Mouse (Mus musculus): ENCODE measurements around the gene Spag7. TPM values are rescaled to one million over a fixed set of nuclear protein-coding genes. Genes with fewer than 3 reads are reported as not detected.

Spag7 gene
- polyA plus RNA-seq (2015; fragmentation: Nextera tagmentation; extraction: Ambion mirVana): 175 and 206 TPM in 2 replicates

- Histone ChIP-seq H3K27ac (replicated peaks) (peak within 1 kb of the TSS; percentile 98), H3K9me3 (no peaks in the 10 kb centered on the region), H3K4me3 (peak within 1 kb of the TSS; percentile 75), H3K4me2 (peak within 1 kb of the TSS; percentile 91), H3K27me3 (replicated peaks) (no peaks in the 10 kb centered on the region), H3K9ac (peak within 1 kb of the TSS; percentile 93), H3K4me1 (peaks cover 49% of the 10 kb centered on the region), H3K36me3 (peaks cover 62% of the 10 kb centered on the region)
- under 1% methylated on average over 44 of the region's 44 CpGs for WGBS
- peak; percentile 91 for ATAC-seq (ENCODE audit: extremely low read depth, insufficient number of reproducible peaks, low FRiP score, low TSS enrichment)
Observed at GRCm38 (mm10) chr11:70668771-70669505, at the start of gene Spag7. Gene Spag7 (minus strand): TSS chr11:70669416.

- Histone ChIP-seq H3K4me2 (no peak overlapping the region), H3K9ac (no peak overlapping the region), H3K4me3 (no peak overlapping the region), H3K27me3 (replicated peaks) (no peaks in the 10 kb centered on the region), H3K4me1 (no peaks in the 10 kb centered on the region), H3K9me3 (no peaks in the 10 kb centered on the region), H3K27ac (replicated peaks) (no peak overlapping the region), H3K36me3 (peaks cover 92% of the 10 kb centered on the region)
- 81% methylated on average over 5 of the region's 5 CpGs for WGBS
- no peak for ATAC-seq (ENCODE audit: extremely low read depth, insufficient number of reproducible peaks, low FRiP score, low TSS enrichment)
Observed at GRCm38 (mm10) chr11:70718481-70718880, 49.3 kb upstream of the Spag7 start.

DNA sequence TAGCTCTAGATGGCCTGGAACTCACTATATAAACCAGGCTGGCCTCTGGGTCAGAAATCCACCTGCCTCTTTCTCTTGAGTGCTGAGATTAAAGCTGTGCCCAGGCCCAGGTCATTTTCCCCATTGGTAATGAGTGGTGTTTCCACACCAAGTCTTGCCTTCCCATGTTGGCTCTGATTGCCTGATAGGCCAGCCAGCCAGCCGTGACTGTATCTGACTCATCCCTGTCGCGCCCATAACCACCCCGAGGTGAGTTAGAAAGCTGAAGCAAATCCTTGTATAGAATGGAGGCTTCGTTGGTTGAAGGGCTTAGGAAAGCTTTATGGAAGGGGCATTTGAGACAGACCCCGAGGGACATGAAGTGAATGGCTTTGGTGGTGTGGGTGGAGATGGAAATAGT, 46.6 kb upstream of the Spag7 start:
- Histone ChIP-seq H3K27me3 (replicated peaks) (no peaks in the 10 kb centered on the region), H3K4me1 (peaks cover 6% of the 10 kb centered on the region; the same call in 1 of the 2 replicates), H3K9ac (no peak overlapping the region), H3K36me3 (peaks cover 91% of the 10 kb centered on the region), H3K9me3 (no peaks in the 10 kb centered on the region), H3K4me2 (no peak overlapping the region), H3K4me3 (no peak overlapping the region), H3K27ac (replicated peaks) (no peak overlapping the region)
- WGBS: 81% methylated on average over 6 of the region's 6 CpGs
- no peak for ATAC-seq (ENCODE audit: extremely low read depth, insufficient number of reproducible peaks, low FRiP score, low TSS enrichment)

GRCm38 (mm10) chr11:70713222-70713621, 44.0 kb upstream of the Spag7 start:
- no peak for ATAC-seq (ENCODE audit: extremely low read depth, insufficient number of reproducible peaks, low FRiP score, low TSS enrichment)
- Histone ChIP-seq H3K27ac (replicated peaks) (no peak overlapping the region), H3K9me3 (no peaks in the 10 kb centered on the region), H3K36me3 (peaks cover 91% of the 10 kb centered on the region), H3K9ac (no peak overlapping the region), H3K4me2 (no peak overlapping the region), H3K4me3 (no peak overlapping the region), H3K4me1 (peaks cover 6% of the 10 kb centered on the region; the same call in 1 of the 2 replicates), H3K27me3 (replicated peaks) (no peaks in the 10 kb centered on the region)
- WGBS: 80% methylated on average over 6 of the region's 6 CpGs

- Histone ChIP-seq H3K36me3 (peaks cover 91% of the 10 kb centered on the region), H3K9ac (no peak overlapping the region), H3K27me3 (replicated peaks) (no peaks in the 10 kb centered on the region), H3K4me2 (no peak overlapping the region), H3K27ac (replicated peaks) (no peak overlapping the region), H3K9me3 (no peaks in the 10 kb centered on the region), H3K4me1 (peaks cover 6% of the 10 kb centered on the region; the same call in 1 of the 2 replicates), H3K4me3 (no peak overlapping the region)
- no peak for ATAC-seq (ENCODE audit: extremely low read depth, insufficient number of reproducible peaks, low FRiP score, low TSS enrichment)
- WGBS: 92% methylated on average over 10 of the region's 10 CpGs
Observed at GRCm38 (mm10) chr11:70711026-70711425, 41.8 kb upstream of the Spag7 start.

DNA sequence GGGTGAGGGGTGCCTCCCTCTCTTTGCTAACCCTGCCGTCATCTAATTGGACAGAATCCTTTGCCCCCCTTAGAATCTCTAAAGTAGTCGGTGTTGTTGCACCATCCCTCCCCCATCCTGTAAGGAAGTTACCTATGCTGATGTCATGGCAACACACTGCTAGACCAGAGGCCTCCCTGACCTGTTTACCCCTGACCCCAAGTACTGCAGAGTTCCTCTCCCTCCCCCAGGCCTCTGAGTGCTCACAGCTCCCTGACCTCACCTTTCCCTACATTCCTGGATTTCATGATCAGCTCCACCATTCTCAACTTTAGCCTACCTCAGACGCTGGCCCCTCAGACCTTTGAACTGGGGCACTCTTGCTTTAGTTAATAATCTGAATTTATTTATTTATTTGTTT, 36.9 kb upstream of the Spag7 start:
- no peak overlapping the region for H3K9ac ChIP-seq
- WGBS: 75% methylated on average over 3 of the region's 3 CpGs
- ATAC-seq (ENCODE audit: extremely low read depth, insufficient number of reproducible peaks, low FRiP score, low TSS enrichment): no peak

DNA sequence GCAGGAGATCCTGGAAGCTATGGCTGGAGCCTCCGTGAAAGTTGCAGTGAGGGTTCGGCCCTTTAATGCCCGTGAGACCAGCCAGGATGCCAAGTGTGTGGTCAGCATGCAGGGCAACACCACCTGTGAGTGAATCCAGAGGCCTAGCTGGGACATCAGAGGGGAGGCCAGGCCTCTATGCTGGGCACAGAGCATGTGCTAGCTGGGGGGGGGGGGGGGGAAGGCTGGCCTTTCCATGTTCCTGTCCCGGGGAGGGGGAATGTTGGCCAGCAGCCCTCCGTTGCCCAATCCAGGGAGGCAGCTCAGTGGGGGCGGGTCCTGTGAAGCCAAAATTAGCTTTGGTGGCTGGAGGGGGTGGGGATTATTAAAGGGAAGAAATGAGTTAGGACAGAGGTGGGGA, 33.6 kb upstream of the Spag7 start:
- no peak for ATAC-seq (ENCODE audit: extremely low read depth, insufficient number of reproducible peaks, low FRiP score, low TSS enrichment)
- Histone ChIP-seq H3K9me3 (no peaks in the 10 kb centered on the region), H3K4me2 (peak overlapping the region; percentile 79), H3K4me3 (peak overlapping the region; percentile 80), H3K4me1 (peaks cover 29% of the 10 kb centered on the region), H3K27me3 (replicated peaks) (no peaks in the 10 kb centered on the region), H3K27ac (replicated peaks) (peak overlapping the region; percentile 96), H3K36me3 (peaks cover 48% of the 10 kb centered on the region), H3K9ac (peak overlapping the region; percentile 95)
- WGBS: 25% methylated on average over 6 of the region's 6 CpGs

More for the DNA sequence above, 36.9 kb upstream of the Spag7 start:
- H3K9me3 ChIP-seq: no peaks in the 10 kb centered on the region
- H3K4me3 ChIP-seq: no peak overlapping the region
- peaks cover 82% of the 10 kb centered on the region for H3K36me3 ChIP-seq
- no peak overlapping the region for H3K4me2 ChIP-seq
- peaks cover 29% of the 10 kb centered on the region for H3K4me1 ChIP-seq
- no peaks in the 10 kb centered on the region for H3K27me3 ChIP-seq (replicated peaks)
- no peak overlapping the region for H3K27ac ChIP-seq (replicated peaks)

- no peak for ATAC-seq (ENCODE audit: extremely low read depth, insufficient number of reproducible peaks, low FRiP score, low TSS enrichment)
- WGBS: 66% methylated on average over 6 of the region's 6 CpGs
- Histone ChIP-seq H3K9me3 (no peaks in the 10 kb centered on the region), H3K36me3 (peaks cover 42% of the 10 kb centered on the region), H3K4me2 (peak overlapping the region; percentile 79), H3K9ac (peak overlapping the region; percentile 95), H3K27ac (replicated peaks) (peak overlapping the region; percentile 96), H3K27me3 (replicated peaks) (no peaks in the 10 kb centered on the region), H3K4me3 (peak overlapping the region; percentile 80), H3K4me1 (peaks cover 29% of the 10 kb centered on the region)
Observed at GRCm38 (mm10) chr11:70701984-70702733, 32.9 kb upstream of the Spag7 start.

GRCm38 (mm10) chr11:70701221-70701955, 32.2 kb upstream of the Spag7 start:
- H3K27me3 ChIP-seq (replicated peaks): no peaks in the 10 kb centered on the region
- peak overlapping the region; percentile 96 for H3K27ac ChIP-seq (replicated peaks)
- peak overlapping the region; percentile 95 for H3K9ac ChIP-seq
- no peak for ATAC-seq (ENCODE audit: extremely low read depth, insufficient number of reproducible peaks, low FRiP score, low TSS enrichment)
- peak overlapping the region; percentile 80 for H3K4me3 ChIP-seq
- peak overlapping the region; percentile 79 for H3K4me2 ChIP-seq
- peaks cover 29% of the 10 kb centered on the region for H3K4me1 ChIP-seq
- WGBS: 12% methylated on average over 10 of the region's 10 CpGs
- H3K9me3 ChIP-seq: no peaks in the 10 kb centered on the region
- H3K36me3 ChIP-seq: peaks cover 34% of the 10 kb centered on the region

DNA sequence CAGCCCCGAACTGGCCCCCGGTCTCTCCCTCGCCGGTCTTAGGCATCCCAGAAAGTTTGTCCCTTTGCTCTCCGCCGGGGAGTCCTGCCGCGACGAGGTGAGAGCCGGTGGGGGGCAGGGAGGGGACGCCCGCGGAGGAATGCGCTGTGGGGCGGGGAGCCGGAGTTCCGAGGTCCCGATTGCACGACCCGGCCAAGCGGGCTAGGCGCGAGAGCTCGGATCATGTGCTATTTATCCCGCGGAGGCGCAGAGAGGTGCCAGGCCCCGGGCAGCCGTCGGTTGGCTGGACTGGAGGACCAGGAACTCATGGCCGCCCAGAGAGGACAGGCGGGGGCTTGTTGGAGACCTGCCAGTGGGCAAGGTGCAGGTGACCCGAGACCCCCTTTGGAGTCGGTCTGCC, 31.4 kb upstream of the Spag7 start:
- Histone ChIP-seq H3K9me3 (no peaks in the 10 kb centered on the region), H3K27me3 (replicated peaks) (no peaks in the 10 kb centered on the region), H3K27ac (replicated peaks) (peak overlapping the region; percentile 96), H3K4me2 (peak overlapping the region; percentile 79), H3K36me3 (peaks cover 26% of the 10 kb centered on the region), H3K4me1 (peaks cover 29% of the 10 kb centered on the region), H3K4me3 (peak overlapping the region; percentile 80), H3K9ac (peak overlapping the region; percentile 95)
- WGBS: under 1% methylated on average over 33 of the region's 34 CpGs
- ATAC-seq (ENCODE audit: extremely low read depth, insufficient number of reproducible peaks, low FRiP score, low TSS enrichment): peak; percentile 28; the same call in 1 of the 2 replicates
